Mouse (Mus musculus) adrenal gland, postnatal 36 days (tissue): ENCODE measurements around the gene Pnp2. TPM values are rescaled to one million over a fixed set of nuclear protein-coding genes. Genes with fewer than 3 reads are reported as not detected.
"Not testable (repeated sequence)": the region's sequence is repeated elsewhere in the genome, so short reads cannot be mapped to it uniquely, and the experiment has no call there.

ENCODE experiments used
- DNase-seq, 2 experiments: peaks; one replicate each; pipeline ENCODE4 v3.0.0; 2021; ENCODE audit warnings: mixed read lengths in 1 of 2
- total RNA-seq, 2 experiments: library from RNA; stranded (reverse); gene quantifications; 2 replicates each; pipeline ENCODE4 v1.2.3; 2021

Pnp2 gene
- total RNA-seq, 2 experiments from 2014 or later = 2.1 to 2.9 TPM

- DNase-seq = not testable (repeated sequence)
Measured at GRCm38 (mm10) chr14:50957146-50957545, 1.4 kb downstream of the Pnp2 start.

- DNase-seq = not testable (repeated sequence)
Measured at GRCm38 (mm10) chr14:50958289-50958995, 2.6 kb downstream of the Pnp2 start.

GRCm38 (mm10) chr14:50968216-50968980, 12.6 kb downstream of the Pnp2 start:
- no peak for DNase-seq

- no peak for DNase-seq
Measured at GRCm38 (mm10) chr14:50969041-50969440, 13.2 kb downstream of the Pnp2 start.

GRCm38 (mm10) chr14:50969558-50970544, 14.1 kb downstream of the Pnp2 start:
- peak in 1 of 2 experiments; percentile 11 for DNase-seq

- DNase-seq = no peak
Measured at GRCm38 (mm10) chr14:50970822-50971221, 15.0 kb downstream of the Pnp2 start.

- DNase-seq = not testable (repeated sequence)
Measured at GRCm38 (mm10) chr14:50973054-50973453, 17.3 kb downstream of the Pnp2 start.

GRCm38 (mm10) chr14:50973700-50974099, 17.9 kb downstream of the Pnp2 start:
- no peak for DNase-seq

- DNase-seq = no peak
Measured at GRCm38 (mm10) chr14:50975001-50975400, 19.2 kb downstream of the Pnp2 start.

GRCm38 (mm10) chr14:50976674-50977073, 20.9 kb downstream of the Pnp2 start:
- DNase-seq = peak in 1 of 2 experiments; percentile 22

- not testable (repeated sequence) for DNase-seq
Measured at GRCm38 (mm10) chr14:50978451-50978850, 22.7 kb downstream of the Pnp2 start.

- DNase-seq = no peak
Measured at GRCm38 (mm10) chr14:50979631-50980030, 23.8 kb downstream of the Pnp2 start.

GRCm38 (mm10) chr14:50981207-50981606, 25.4 kb downstream of the Pnp2 start:
- no peak for DNase-seq

GRCm38 (mm10) chr14:50981837-50982236, 26.0 kb downstream of the Pnp2 start:
- DNase-seq = no peak

- peak; percentile 31 to 47 for DNase-seq
Measured at GRCm38 (mm10) chr14:50987668-50988067, 31.9 kb downstream of the Pnp2 start.

- DNase-seq = no peak
Measured at GRCm38 (mm10) chr14:50991037-50991436, 35.2 kb downstream of the Pnp2 start.

GRCm38 (mm10) chr14:50997088-50997487, 41.3 kb downstream of the Pnp2 start:
- DNase-seq = no peak

- no peak for DNase-seq
Measured at GRCm38 (mm10) chr14:50997999-50998666, 42.3 kb downstream of the Pnp2 start.

- DNase-seq = no peak
Measured at GRCm38 (mm10) chr14:51007152-51007801, 51.5 kb downstream of the Pnp2 start, which contains the start of gene Rnase10. Rnase10 (plus strand) TSS chr14:51007751.

GRCm38 (mm10) chr14:51007914-51008713, 52.3 kb downstream of the Pnp2 start:
- peak; percentile 60 to 70 for DNase-seq
